13 mouse cellular contexts compared by ENCODE assay signal in the genomic region with DNA sequence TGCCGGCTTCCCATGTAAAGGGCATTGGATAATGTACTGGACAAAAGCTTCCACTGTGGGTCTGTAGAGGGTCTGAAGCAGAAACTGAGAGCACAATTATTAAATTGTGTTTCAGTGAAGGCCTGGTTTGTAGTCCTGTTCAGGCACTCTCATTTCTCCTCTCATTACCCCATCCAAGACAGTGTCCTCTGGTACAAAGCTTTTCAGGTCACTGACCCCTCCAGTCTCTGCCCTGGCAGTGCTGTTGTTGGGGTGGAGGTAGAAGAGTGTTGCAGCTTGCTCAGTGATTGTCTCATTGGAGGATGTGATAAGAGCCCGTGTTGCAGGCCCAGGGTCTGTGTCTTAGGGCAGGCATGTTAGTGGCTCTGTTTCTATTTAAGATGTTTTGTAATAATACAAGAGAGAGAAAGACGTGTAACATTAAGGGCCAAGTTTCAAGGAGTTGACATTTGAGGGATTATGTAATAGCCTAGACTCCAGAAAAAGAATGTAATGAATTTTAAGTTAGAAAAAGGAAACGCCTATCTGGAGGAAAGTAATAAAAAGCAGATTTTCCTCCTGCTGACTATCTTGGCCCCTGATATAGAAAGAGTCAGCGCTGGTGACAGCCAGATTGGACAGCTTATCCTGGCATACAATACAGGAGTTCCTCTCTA. TPM values are rescaled to one million over a fixed set of nuclear protein-coding genes. Genes with fewer than 3 reads are reported as not detected.
DNase-seq lines count a peak whose midpoint lies in the region; ATAC-seq lines count a peak whose summit lies in the region.
"Had no signal": no experiment of that assay in that cellular context is flagged by ENCODE, and none has a peak within 500 bp of the region (broad histone marks: within the 10 kb centered on the region; RNA-seq: fewer than 3 reads in every experiment).

No protein-coding gene starts in this region.

- H3K4me2 ChIP-seq in forebrain, embryonic 15.5 days (replicated peaks) = no peak overlapping the region
- no peak overlapping the region for H3K4me2 ChIP-seq in forebrain, embryonic 16.5 days (ENCODE audit: low read length)
- no peak overlapping the region for H3K4me2 ChIP-seq in midbrain, embryonic 15.5 days
- no peak overlapping the region for H3K4me2 ChIP-seq in stomach, embryonic 14.5 days (replicated peaks; ENCODE audit: low read depth, low read length)

- H3K9ac ChIP-seq in forebrain, embryonic 15.5 days (replicated peaks) = 0 out of 2 replicates have a peak overlapping the region, but pooled peaks have one; percentile 10
- no peak overlapping the region for H3K9ac ChIP-seq in forebrain, embryonic 16.5 days (replicated peaks; ENCODE audit: low read depth, low read length)
- no peak overlapping the region for H3K9ac ChIP-seq in midbrain, embryonic 15.5 days
- no peak overlapping the region for H3K9ac ChIP-seq in stomach, embryonic 14.5 days (replicated peaks; ENCODE audit: low read depth, low read length)

- H3K27me3 ChIP-seq in forebrain, embryonic 15.5 days = no peaks in the 10 kb centered on the region
- H3K27me3 ChIP-seq in forebrain, embryonic 16.5 days (replicated peaks; ENCODE audit: control insufficient read depth, insufficient read depth, low read length) = no peaks in the 10 kb centered on the region
- H3K27me3 ChIP-seq in midbrain, embryonic 10.5 days (ENCODE audit: low read depth, poor library complexity, severe bottlenecking) = peaks cover 17% of the 10 kb centered on the region; the same call in 1 of the 2 replicates
- H3K27me3 ChIP-seq in midbrain, embryonic 15.5 days (replicated peaks) = no peaks in the 10 kb centered on the region
- H3K27me3 ChIP-seq in limb, embryonic 10.5 days (ENCODE audit: low read depth, poor library complexity, severe bottlenecking) = no peaks in the 10 kb centered on the region
- H3K27me3 ChIP-seq in stomach, embryonic 14.5 days (ENCODE audit: control insufficient read depth, insufficient read depth, low read length) = no peaks in the 10 kb centered on the region

- ATAC-seq in forebrain, embryonic 15.5 days (replicated peaks) = no peak
- ATAC-seq in forebrain, embryonic 16.5 days = no peak
- no peak for ATAC-seq in midbrain, embryonic 15.5 days (replicated peaks)
- no peak for ATAC-seq in stomach, embryonic 14.5 days (ENCODE audit: insufficient number of reproducible peaks, insufficient read depth, low FRiP score, low read depth)
- ATAC-seq: inflammation-experienced regulatory T-cells, adult 6 months had no signal

- H3K9me3 ChIP-seq in forebrain, embryonic 15.5 days = no peaks in the 10 kb centered on the region
- H3K9me3 ChIP-seq in forebrain, embryonic 16.5 days (ENCODE audit: control insufficient read depth, low read length) = no peaks in the 10 kb centered on the region
- 0 out of 2 replicates have a peak, but pooled peaks cover under 1% of the 10 kb centered on the region for H3K9me3 ChIP-seq in midbrain, embryonic 10.5 days (replicated peaks)
- no peaks in the 10 kb centered on the region for H3K9me3 ChIP-seq in midbrain, embryonic 15.5 days
- no peaks in the 10 kb centered on the region for H3K9me3 ChIP-seq in limb, embryonic 10.5 days (replicated peaks)
- no peaks in the 10 kb centered on the region for H3K9me3 ChIP-seq in stomach, embryonic 14.5 days (ENCODE audit: control insufficient read depth, low read depth, low read length)

- WGBS in forebrain, embryonic 15.5 days = 45% methylated on average over 5 of the region's 5 CpGs
- WGBS in forebrain, embryonic 16.5 days = 43% methylated on average over 5 of the region's 5 CpGs
- WGBS in midbrain, embryonic 10.5 days = 45% methylated on average over 5 of the region's 5 CpGs
- WGBS in midbrain, embryonic 15.5 days = 22% methylated on average over 5 of the region's 5 CpGs
- 35% methylated on average over 5 of the region's 5 CpGs for WGBS in limb, embryonic 10.5 days
- 33% methylated on average over 5 of the region's 5 CpGs for WGBS in stomach, embryonic 14.5 days

- H3K36me3 ChIP-seq in forebrain, embryonic 15.5 days = no peaks in the 10 kb centered on the region
- H3K36me3 ChIP-seq in forebrain, embryonic 16.5 days (ENCODE audit: control insufficient read depth, insufficient read depth) = no peaks in the 10 kb centered on the region
- no peaks in the 10 kb centered on the region for H3K36me3 ChIP-seq in midbrain, embryonic 10.5 days
- no peaks in the 10 kb centered on the region for H3K36me3 ChIP-seq in midbrain, embryonic 15.5 days (replicated peaks)
- H3K36me3 ChIP-seq in limb, embryonic 10.5 days = no peaks in the 10 kb centered on the region
- H3K36me3 ChIP-seq in stomach, embryonic 14.5 days (ENCODE audit: control insufficient read depth, insufficient read depth, low read length) = no peaks in the 10 kb centered on the region

- DNase-seq in midbrain, embryonic 10.5 days (ENCODE audit: low spot score) = no peak
- DNase-seq in limb, embryonic 10.5 days (ENCODE audit: low spot score) = no peak
- DNase-seq in thymus, postnatal 4 days = no peak
- DNase-seq in adrenal gland, postnatal 14 days = no peak
- DNase-seq: B cell, adult 2 months had no signal

- H3K4me1 ChIP-seq in forebrain, embryonic 15.5 days = peaks cover 26% of the 10 kb centered on the region
- H3K4me1 ChIP-seq in forebrain, embryonic 16.5 days (replicated peaks; ENCODE audit: control insufficient read depth, insufficient read depth, low read length) = peaks cover 3% of the 10 kb centered on the region; the same call in 1 of the 2 replicates
- H3K4me1 ChIP-seq in midbrain, embryonic 10.5 days = peaks cover 41% of the 10 kb centered on the region
- H3K4me1 ChIP-seq in midbrain, embryonic 15.5 days = peaks cover 23% of the 10 kb centered on the region
- H3K4me1 ChIP-seq in limb, embryonic 10.5 days = peaks cover 50% of the 10 kb centered on the region
- peaks cover 5% of the 10 kb centered on the region for H3K4me1 ChIP-seq in stomach, embryonic 14.5 days (ENCODE audit: control insufficient read depth, insufficient read depth, low read length)

- H3K4me3 ChIP-seq in forebrain, embryonic 15.5 days = no peak overlapping the region
- no peak overlapping the region for H3K4me3 ChIP-seq in forebrain, embryonic 16.5 days (replicated peaks; ENCODE audit: low read length)
- H3K4me3 ChIP-seq in midbrain, embryonic 10.5 days = peak overlapping the region; percentile 18; the same call in 1 of the 2 replicates
- H3K4me3 ChIP-seq in midbrain, embryonic 15.5 days = no peak overlapping the region
- no peak overlapping the region for H3K4me3 ChIP-seq in limb, embryonic 10.5 days
- no peak overlapping the region for H3K4me3 ChIP-seq in stomach, embryonic 14.5 days (ENCODE audit: low read depth, low read length)

- no peak overlapping the region for H3K27ac ChIP-seq in forebrain, embryonic 15.5 days (replicated peaks)
- H3K27ac ChIP-seq in forebrain, embryonic 16.5 days (ENCODE audit: low read length) = no peak overlapping the region
- no peak overlapping the region for H3K27ac ChIP-seq in midbrain, embryonic 10.5 days (replicated peaks)
- H3K27ac ChIP-seq in midbrain, embryonic 15.5 days = no peak overlapping the region
- H3K27ac ChIP-seq in limb, embryonic 10.5 days = 0 out of 2 replicates have a peak overlapping the region, but pooled peaks have one; percentile 20
- peak overlapping the region; percentile 58; the same call in 1 of the 2 replicates for H3K27ac ChIP-seq in stomach, embryonic 14.5 days (ENCODE audit: low read length)

RNA-seq across cellular contexts. Expression of gene Reck, which starts 2.9 kb away (rescaled TPM):
- polyA plus RNA-seq in forebrain, embryonic 15.5 days (2015; fragmentation: Nextera tagmentation; extraction: Ambion mirVana) = 4.1 and 4.4 TPM in 2 replicates
- 4.8 and 5.1 TPM in 2 replicates for polyA plus RNA-seq in forebrain, embryonic 16.5 days (2015; fragmentation: Nextera tagmentation; extraction: Ambion mirVana)
- 8.7 and 10.0 TPM in 2 replicates for polyA plus RNA-seq in midbrain, embryonic 10.5 days (2016; fragmentation: Nextera tagmentation; extraction: Ambion mirVana)
- polyA plus RNA-seq in midbrain, embryonic 15.5 days (2015; fragmentation: Nextera tagmentation; extraction: Ambion mirVana) = 6.7 and 7.0 TPM in 2 replicates
- polyA plus RNA-seq in limb, embryonic 10.5 days (2016; fragmentation: Nextera tagmentation; extraction: Ambion mirVana) = 20.2 and 22.9 TPM in 2 replicates
- 36.0 and 38.8 TPM in 2 replicates for polyA plus RNA-seq in stomach, embryonic 14.5 days (2014; fragmentation: Nextera tagmentation; extraction: Ambion mirVana)
- 14.6 and 16.6 TPM in 2 replicates for total RNA-seq in adrenal gland, postnatal 14 days (2021)

RNA-seq across cellular contexts. Expression of gene Olfr155, which starts 26.9 kb away (rescaled TPM):
- polyA plus RNA-seq in forebrain, embryonic 15.5 days (2015; fragmentation: Nextera tagmentation; extraction: Ambion mirVana) = not detected in 2 replicates
- polyA plus RNA-seq in forebrain, embryonic 16.5 days (2015; fragmentation: Nextera tagmentation; extraction: Ambion mirVana) = not detected in 2 replicates
- polyA plus RNA-seq in midbrain, embryonic 10.5 days (2016; fragmentation: Nextera tagmentation; extraction: Ambion mirVana) = not detected in 2 replicates
- polyA plus RNA-seq in midbrain, embryonic 15.5 days (2015; fragmentation: Nextera tagmentation; extraction: Ambion mirVana) = not detected in 2 replicates
- polyA plus RNA-seq in limb, embryonic 10.5 days (2016; fragmentation: Nextera tagmentation; extraction: Ambion mirVana) = not detected in 2 replicates
- polyA plus RNA-seq in stomach, embryonic 14.5 days (2014; fragmentation: Nextera tagmentation; extraction: Ambion mirVana) = not detected in 2 replicates
- not detected in 2 replicates for total RNA-seq in adrenal gland, postnatal 14 days (2021)
- total RNA-seq: left cerebral cortex, postnatal 25 days had no signal
- polyA plus RNA-seq: forebrain, embryonic 11.5 days; inflammation-experienced regulatory T-cells, adult 6 months; small intestine, adult 2 months had no signal

RNA-seq across cellular contexts. Expression of gene Olfr157, which starts 38.2 kb away (rescaled TPM):
- polyA plus RNA-seq in forebrain, embryonic 15.5 days (2015; fragmentation: Nextera tagmentation; extraction: Ambion mirVana) = not detected in 2 replicates
- not detected in 2 replicates for polyA plus RNA-seq in forebrain, embryonic 16.5 days (2015; fragmentation: Nextera tagmentation; extraction: Ambion mirVana)
- not detected in 2 replicates for polyA plus RNA-seq in midbrain, embryonic 10.5 days (2016; fragmentation: Nextera tagmentation; extraction: Ambion mirVana)
- not detected in 2 replicates for polyA plus RNA-seq in midbrain, embryonic 15.5 days (2015; fragmentation: Nextera tagmentation; extraction: Ambion mirVana)
- polyA plus RNA-seq in limb, embryonic 10.5 days (2016; fragmentation: Nextera tagmentation; extraction: Ambion mirVana) = not detected in 2 replicates
- not detected in 2 replicates for polyA plus RNA-seq in stomach, embryonic 14.5 days (2014; fragmentation: Nextera tagmentation; extraction: Ambion mirVana)
- total RNA-seq in adrenal gland, postnatal 14 days (2021) = not detected in 2 replicates
- total RNA-seq: left cerebral cortex, postnatal 25 days had no signal
- polyA plus RNA-seq: forebrain, embryonic 11.5 days had no signal

RNA-seq across cellular contexts. Expression of gene Olfr156, which starts 54.6 kb away (rescaled TPM):
- polyA plus RNA-seq in forebrain, embryonic 15.5 days (2015; fragmentation: Nextera tagmentation; extraction: Ambion mirVana) = not detected in 2 replicates
- polyA plus RNA-seq in forebrain, embryonic 16.5 days (2015; fragmentation: Nextera tagmentation; extraction: Ambion mirVana) = not detected in 2 replicates
- polyA plus RNA-seq in midbrain, embryonic 10.5 days (2016; fragmentation: Nextera tagmentation; extraction: Ambion mirVana) = not detected in 2 replicates
- not detected in 2 replicates for polyA plus RNA-seq in midbrain, embryonic 15.5 days (2015; fragmentation: Nextera tagmentation; extraction: Ambion mirVana)
- not detected in 2 replicates for polyA plus RNA-seq in limb, embryonic 10.5 days (2016; fragmentation: Nextera tagmentation; extraction: Ambion mirVana)
- polyA plus RNA-seq in stomach, embryonic 14.5 days (2014; fragmentation: Nextera tagmentation; extraction: Ambion mirVana) = not detected in 2 replicates
- total RNA-seq in adrenal gland, postnatal 14 days (2021) = not detected in 2 replicates
- total RNA-seq: left cerebral cortex, postnatal 25 days had no signal
- polyA plus RNA-seq: forebrain, embryonic 11.5 days; inflammation-experienced regulatory T-cells, adult 6 months; small intestine, adult 2 months had no signal

Comparison
In these comparisons a context has a peak if more than half of its experiments do, and no peak if none do; other contexts are left out.
1. H3K27ac ChIP-seq: peak in limb, embryonic 10.5 days (single experiment) and stomach, embryonic 14.5 days (single experiment); none in forebrain, embryonic 15.5 days (single experiment), forebrain, embryonic 16.5 days (single experiment), midbrain, embryonic 10.5 days (single experiment) and midbrain, embryonic 15.5 days (single experiment).